Mouse (Mus musculus): ENCODE data around the gene Skp1a. TPM values are rescaled to one million over a fixed set of nuclear protein-coding genes. Genes with fewer than 3 reads are reported as not detected.

The Skp1a gene
- polyA plus RNA-seq, 1 experiment from 2014 or later = 277 TPM

DNA sequence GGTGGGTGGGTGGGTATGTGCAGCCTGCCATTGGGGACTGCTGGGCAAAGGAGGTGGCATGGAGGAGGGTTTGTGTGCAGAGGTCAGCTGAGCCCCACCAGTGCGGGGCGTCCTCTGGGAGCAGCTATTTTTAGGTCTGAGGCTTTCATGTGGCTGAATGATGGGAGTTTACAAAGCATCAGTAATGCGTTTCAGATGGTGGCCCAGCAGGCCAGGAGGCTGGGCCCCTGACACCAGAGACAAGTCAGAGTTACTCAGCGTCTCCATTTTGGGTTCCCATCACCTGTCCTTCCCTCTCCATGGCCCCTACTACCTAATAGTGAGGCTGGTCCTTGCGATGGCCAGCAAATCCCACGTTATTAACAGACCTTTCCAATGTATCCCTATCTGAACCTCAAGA, 40.8 kb downstream of the Skp1a start:
- 53% methylated on average over 6 of the region's 6 CpGs for WGBS (ENCODE audit: insufficient replicate concordance)
- H3K4me3 ChIP-seq (replicated peaks) = no peak overlapping the region
- no peak overlapping the region for H3K4me2 ChIP-seq
- H3K27ac ChIP-seq (replicated peaks) = no peak overlapping the region
- H3K4me1 ChIP-seq (replicated peaks) = 0 out of 2 replicates have a peak, but pooled peaks cover 7% of the 10 kb centered on the region
- H3K27me3 ChIP-seq = no peaks in the 10 kb centered on the region
- no peaks in the 10 kb centered on the region for H3K36me3 ChIP-seq (replicated peaks)
- no peaks in the 10 kb centered on the region for H3K9me3 ChIP-seq (replicated peaks)
- no peak overlapping the region for H3K9ac ChIP-seq
- ATAC-seq (ENCODE audit: insufficient read depth) = no peak

DNA sequence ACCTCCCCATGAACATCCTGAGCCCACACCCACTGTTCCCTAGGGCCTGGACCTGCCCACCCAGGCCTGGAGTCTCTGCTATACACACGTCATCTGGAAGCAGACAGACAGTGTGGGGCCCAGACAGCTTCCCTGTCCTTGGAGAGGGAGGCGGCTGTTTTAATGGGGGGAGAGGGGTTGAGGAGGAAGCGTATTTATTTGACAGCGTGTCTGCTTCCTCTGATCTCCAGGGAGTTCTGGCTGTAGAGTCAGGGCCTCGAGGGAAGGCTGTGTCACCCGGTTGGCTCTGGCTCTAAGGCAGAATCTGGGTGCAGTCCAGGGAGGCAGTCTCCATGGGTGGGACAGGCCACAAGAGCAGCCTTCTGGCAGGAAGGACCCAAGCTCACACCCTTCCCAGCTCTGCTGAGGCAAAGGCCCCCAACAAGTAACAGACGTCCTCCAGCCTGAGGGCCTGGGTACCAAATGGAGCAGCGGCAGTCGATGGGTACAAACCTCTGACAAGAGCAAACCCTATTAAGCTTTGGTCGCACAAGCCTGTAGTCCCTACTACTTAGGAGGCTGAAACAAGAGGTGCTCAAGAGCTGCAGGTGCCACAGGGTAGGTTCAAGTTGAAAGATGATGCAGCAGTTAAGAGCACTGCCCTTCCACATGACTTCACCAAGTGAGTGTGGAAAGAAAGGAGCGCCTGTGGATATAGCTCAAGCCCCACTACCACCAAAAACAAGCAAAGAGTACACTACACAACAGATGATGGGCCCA, 41.6 kb downstream of the Skp1a start:
- Histone ChIP-seq H3K4me1 (replicated peaks) (0 out of 2 replicates have a peak, but pooled peaks cover 1% of the 10 kb centered on the region), H3K9me3 (replicated peaks) (no peaks in the 10 kb centered on the region), H3K9ac (no peak overlapping the region), H3K4me2 (no peak overlapping the region), H3K27me3 (no peaks in the 10 kb centered on the region), H3K4me3 (replicated peaks) (no peak overlapping the region), H3K27ac (replicated peaks) (no peak overlapping the region), H3K36me3 (replicated peaks) (no peaks in the 10 kb centered on the region)
- peak; percentile 12; the same call in 1 of the 2 replicates for ATAC-seq (ENCODE audit: insufficient read depth)
- 50% methylated on average over 11 of the region's 11 CpGs for WGBS (ENCODE audit: insufficient replicate concordance)

DNA sequence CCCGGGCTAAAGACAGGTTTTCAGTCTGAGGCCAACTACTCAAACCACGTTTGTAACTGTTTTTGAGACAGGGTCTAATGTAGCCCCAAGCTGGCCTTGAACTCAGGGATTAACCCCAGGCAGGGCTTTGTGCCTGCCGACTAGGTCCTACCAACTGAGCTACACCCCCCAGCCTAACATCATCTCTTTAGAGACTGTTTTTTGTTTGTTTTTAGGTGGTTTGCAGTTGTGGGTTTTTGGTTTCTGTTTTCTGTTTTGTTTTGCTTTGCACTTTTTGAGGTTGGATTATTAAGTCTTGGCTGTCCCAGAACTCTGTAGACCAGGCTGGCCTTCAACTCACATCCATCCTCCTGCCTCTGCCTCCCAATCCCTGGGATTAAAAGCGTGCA, 42.1 kb downstream of the Skp1a start:
- no peak overlapping the region for H3K4me2 ChIP-seq

DNA sequence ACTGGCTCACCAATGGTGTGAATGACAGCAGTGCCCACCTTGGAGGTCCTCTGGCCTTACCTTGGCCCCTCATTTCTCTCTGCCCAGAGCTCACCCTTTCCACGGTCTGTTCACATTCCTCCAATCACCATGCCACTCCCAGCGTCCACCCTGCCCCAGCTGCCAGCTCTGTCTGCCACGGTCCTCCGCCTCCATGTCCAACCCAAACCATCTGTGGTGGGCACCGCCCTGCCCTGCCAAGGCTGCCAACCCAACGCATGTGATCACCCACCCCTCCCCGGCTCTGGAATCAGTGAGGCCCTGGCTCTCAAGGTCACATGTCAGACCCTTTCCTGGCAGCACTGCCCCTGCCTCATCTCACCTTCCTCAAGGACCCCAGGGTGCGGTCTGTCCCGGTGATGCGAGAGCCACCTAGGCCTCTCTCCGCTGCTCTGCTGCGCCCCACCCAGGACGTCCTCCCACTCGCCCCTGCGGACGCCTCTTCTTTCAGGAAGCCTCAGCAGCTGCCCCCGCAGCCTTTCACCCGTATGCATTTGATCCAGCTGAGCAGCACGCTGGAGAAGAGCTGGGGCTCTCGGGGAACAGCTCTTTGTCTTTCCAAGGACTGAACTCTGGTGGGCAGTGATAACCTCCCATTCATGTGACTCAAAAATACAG, 42.8 kb downstream of the Skp1a start:
- H3K9ac ChIP-seq = no peak overlapping the region
- no peaks in the 10 kb centered on the region for H3K9me3 ChIP-seq (replicated peaks)
- no peaks in the 10 kb centered on the region for H3K36me3 ChIP-seq (replicated peaks)
- H3K4me2 ChIP-seq = no peak overlapping the region
- H3K27ac ChIP-seq (replicated peaks) = no peak overlapping the region
- 69% methylated on average over 20 of the region's 20 CpGs for WGBS (ENCODE audit: insufficient replicate concordance)
- H3K4me3 ChIP-seq (replicated peaks) = no peak overlapping the region
- no peak for ATAC-seq (ENCODE audit: insufficient read depth)
- no peaks in the 10 kb centered on the region for H3K4me1 ChIP-seq (replicated peaks)
- no peaks in the 10 kb centered on the region for H3K27me3 ChIP-seq

More for the DNA sequence above, 42.1 kb downstream of the Skp1a start:
- WGBS (ENCODE audit: insufficient replicate concordance) = 48% methylated on average over 4 of the region's 4 CpGs
- Histone ChIP-seq H3K36me3 (replicated peaks) (no peaks in the 10 kb centered on the region), H3K9me3 (replicated peaks) (no peaks in the 10 kb centered on the region), H3K4me3 (replicated peaks) (no peak overlapping the region), H3K27me3 (no peaks in the 10 kb centered on the region), H3K27ac (replicated peaks) (no peak overlapping the region), H3K4me1 (replicated peaks) (no peaks in the 10 kb centered on the region), H3K9ac (no peak overlapping the region)
- ATAC-seq (ENCODE audit: insufficient read depth) = no peak

DNA sequence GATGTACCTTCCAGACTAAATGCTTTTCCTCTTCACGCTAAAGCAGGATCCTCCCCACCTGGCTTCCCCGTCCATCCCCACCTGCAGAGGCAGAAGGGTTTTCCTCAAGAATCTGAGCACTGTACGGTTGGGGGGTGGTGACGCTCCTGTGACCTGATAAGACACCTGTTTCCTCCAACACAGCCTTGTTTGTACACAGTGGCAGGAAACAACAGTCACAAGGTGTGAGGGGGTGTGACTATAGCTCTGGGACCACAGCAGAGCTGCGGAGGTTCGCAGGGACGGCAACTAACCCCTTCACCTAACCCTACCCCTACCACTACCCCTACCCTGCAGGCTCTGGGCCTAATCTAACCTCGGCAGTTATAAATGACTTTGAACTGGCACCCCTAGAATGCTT, 43.6 kb downstream of the Skp1a start:
- H3K4me3 ChIP-seq (replicated peaks) = no peak overlapping the region
- no peaks in the 10 kb centered on the region for H3K36me3 ChIP-seq (replicated peaks)
- H3K4me2 ChIP-seq = no peak overlapping the region
- no peak for ATAC-seq (ENCODE audit: insufficient read depth)
- no peak overlapping the region for H3K9ac ChIP-seq
- WGBS (ENCODE audit: insufficient replicate concordance) = 44% methylated on average over 8 of the region's 8 CpGs
- H3K27me3 ChIP-seq = peaks cover 2% of the 10 kb centered on the region; the same call in 1 of the 2 replicates
- no peaks in the 10 kb centered on the region for H3K4me1 ChIP-seq (replicated peaks)
- no peaks in the 10 kb centered on the region for H3K9me3 ChIP-seq (replicated peaks)
- H3K27ac ChIP-seq (replicated peaks) = no peak overlapping the region

DNA sequence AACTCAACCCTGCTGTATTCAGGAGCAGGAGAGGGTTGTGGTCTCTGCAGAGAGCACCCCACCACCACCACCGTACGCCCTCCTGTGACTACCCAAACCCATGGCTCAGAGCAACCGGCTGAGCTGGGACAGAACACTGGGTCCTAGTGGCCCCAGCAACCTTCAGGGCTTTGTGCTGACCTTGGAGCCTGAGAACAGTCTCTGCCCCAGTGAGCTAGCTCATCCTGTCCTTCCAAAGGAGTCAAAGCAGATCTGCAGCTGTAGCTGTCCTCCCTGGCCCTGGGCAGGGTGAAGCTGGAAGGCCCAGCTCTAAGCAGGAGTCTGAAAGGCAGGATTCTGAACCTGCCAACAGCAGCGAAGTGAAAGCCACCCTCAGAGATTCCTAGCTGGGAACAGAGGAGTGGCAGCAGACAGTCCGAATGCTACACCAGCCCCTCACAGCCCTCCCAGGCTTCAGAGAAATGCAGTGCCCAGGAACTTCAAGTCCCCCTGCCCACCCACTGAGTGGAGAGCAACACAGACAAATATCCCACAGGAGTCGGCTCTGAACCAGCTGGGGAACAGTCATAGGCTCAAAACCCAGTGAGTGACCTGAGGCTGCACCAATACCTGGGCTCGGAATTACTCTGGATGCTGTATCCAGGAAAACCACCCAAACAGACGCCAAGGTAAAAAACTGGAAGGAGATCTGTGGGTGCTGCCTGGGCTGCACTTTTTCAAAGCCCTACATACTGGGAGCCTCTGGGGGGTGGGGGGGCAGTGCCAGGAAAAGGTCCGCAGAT, 44.2 kb downstream of the Skp1a start:
- no peaks in the 10 kb centered on the region for H3K9me3 ChIP-seq (replicated peaks)
- H3K4me1 ChIP-seq (replicated peaks) = no peaks in the 10 kb centered on the region
- no peak overlapping the region for H3K9ac ChIP-seq
- H3K27me3 ChIP-seq = peaks cover 8% of the 10 kb centered on the region
- H3K4me3 ChIP-seq (replicated peaks) = no peak overlapping the region
- H3K36me3 ChIP-seq (replicated peaks) = no peaks in the 10 kb centered on the region
- no peak overlapping the region for H3K4me2 ChIP-seq
- WGBS (ENCODE audit: insufficient replicate concordance) = 55% methylated on average over 9 of the region's 9 CpGs
- no peak for ATAC-seq (ENCODE audit: insufficient read depth)
- no peak overlapping the region for H3K27ac ChIP-seq (replicated peaks)

DNA sequence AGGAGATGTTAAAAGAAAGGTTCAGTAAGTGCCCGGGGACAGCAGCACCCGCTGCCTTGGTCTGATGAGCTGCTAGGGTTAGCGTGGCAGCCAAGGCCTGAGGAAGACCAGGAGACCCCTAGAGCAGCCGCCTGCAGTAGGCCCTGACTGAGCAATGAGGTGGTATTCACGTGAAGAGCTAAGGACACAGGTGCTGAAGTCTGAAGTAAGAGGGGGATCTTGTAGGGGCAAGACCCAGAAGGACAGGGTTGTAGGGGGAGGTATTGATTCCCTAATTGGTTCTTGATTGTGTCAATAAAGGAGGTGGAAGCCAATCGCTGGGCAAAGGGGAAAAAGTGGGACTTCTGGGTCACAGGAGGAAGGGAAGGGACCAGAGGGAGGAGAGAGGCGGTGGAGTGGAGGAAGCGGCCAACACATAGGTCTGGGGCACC, 45.2 kb downstream of the Skp1a start:
- Histone ChIP-seq H3K27me3 (peaks cover 18% of the 10 kb centered on the region), H3K27ac (replicated peaks) (no peak overlapping the region), H3K9ac (no peak overlapping the region), H3K4me3 (replicated peaks) (no peak overlapping the region), H3K36me3 (replicated peaks) (no peaks in the 10 kb centered on the region), H3K4me1 (replicated peaks) (no peaks in the 10 kb centered on the region), H3K4me2 (no peak overlapping the region), H3K9me3 (replicated peaks) (no peaks in the 10 kb centered on the region)
- ATAC-seq (ENCODE audit: insufficient read depth) = no peak
- 70% methylated on average over 8 of the region's 8 CpGs for WGBS (ENCODE audit: insufficient replicate concordance)

DNA sequence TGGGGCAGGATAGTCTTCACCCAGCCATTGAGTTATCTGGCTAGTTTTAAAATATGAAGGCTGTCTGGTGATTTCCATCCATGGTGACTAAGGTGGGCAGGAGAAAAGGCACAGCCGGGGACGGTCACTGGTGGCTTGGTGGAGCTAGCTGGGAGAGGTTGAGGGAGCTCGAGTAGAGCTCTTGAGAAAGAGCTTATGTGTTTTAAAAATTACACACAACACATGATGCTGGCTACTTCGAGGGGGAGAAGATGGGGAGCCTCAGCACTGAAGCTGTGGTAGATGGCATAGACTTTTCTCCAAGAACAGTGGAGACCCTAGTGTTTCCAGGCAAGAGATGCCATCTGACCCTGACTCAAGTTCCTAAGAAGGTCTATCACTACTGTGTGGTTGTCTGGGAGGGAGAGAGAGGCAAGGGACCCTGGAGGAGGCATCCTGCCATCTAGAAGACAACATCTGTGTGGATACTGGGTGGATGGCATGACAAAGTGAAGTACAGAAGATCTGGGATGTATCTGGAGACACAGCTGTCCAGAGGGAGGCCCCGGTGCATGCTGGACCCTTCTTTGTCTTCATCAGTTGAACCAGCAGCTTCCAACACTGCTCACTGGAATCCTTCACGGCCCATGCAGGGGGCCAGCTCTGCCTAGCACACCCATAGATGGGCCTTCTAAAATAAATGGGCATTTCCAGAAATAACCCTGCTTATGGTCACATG, 45.8 kb downstream of the Skp1a start:
- Histone ChIP-seq H3K4me1 (replicated peaks) (peaks cover 3% of the 10 kb centered on the region), H3K9me3 (replicated peaks) (no peaks in the 10 kb centered on the region), H3K27ac (replicated peaks) (no peak overlapping the region), H3K4me3 (replicated peaks) (no peak overlapping the region), H3K36me3 (replicated peaks) (no peaks in the 10 kb centered on the region), H3K4me2 (no peak overlapping the region), H3K9ac (no peak overlapping the region), H3K27me3 (peaks cover 24% of the 10 kb centered on the region)
- ATAC-seq (ENCODE audit: insufficient read depth) = no peak
- WGBS (ENCODE audit: insufficient replicate concordance) = 66% methylated on average over 6 of the region's 6 CpGs

DNA sequence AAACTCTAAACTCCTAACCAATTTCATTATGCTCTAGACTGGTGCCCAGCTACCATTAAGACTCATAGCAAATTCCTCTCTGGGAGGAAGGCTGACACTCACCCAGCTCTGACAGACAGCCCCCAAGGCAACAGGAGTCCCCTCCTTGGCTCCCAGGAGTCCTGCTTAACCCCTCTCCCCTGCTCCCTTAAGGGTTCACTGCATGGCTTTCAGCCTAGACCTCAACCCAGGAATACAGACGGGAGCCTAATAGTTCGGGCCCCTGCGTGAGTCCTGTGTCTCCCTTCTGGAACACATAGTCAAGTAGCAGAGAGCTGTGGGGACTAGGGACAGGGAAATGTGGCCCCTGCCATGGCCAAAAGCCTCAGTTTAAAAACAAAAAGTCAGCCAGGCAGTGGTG, 46.4 kb downstream of the Skp1a start:
- Histone ChIP-seq H3K9me3 (replicated peaks) (no peaks in the 10 kb centered on the region), H3K36me3 (replicated peaks) (no peaks in the 10 kb centered on the region), H3K4me3 (replicated peaks) (no peak overlapping the region), H3K9ac (no peak overlapping the region), H3K4me1 (replicated peaks) (peaks cover 8% of the 10 kb centered on the region), H3K4me2 (no peak overlapping the region), H3K27me3 (peaks cover 30% of the 10 kb centered on the region), H3K27ac (replicated peaks) (no peak overlapping the region)
- no peak for ATAC-seq (ENCODE audit: insufficient read depth)
- 68% methylated on average over 3 of the region's 3 CpGs for WGBS (ENCODE audit: insufficient replicate concordance)

DNA sequence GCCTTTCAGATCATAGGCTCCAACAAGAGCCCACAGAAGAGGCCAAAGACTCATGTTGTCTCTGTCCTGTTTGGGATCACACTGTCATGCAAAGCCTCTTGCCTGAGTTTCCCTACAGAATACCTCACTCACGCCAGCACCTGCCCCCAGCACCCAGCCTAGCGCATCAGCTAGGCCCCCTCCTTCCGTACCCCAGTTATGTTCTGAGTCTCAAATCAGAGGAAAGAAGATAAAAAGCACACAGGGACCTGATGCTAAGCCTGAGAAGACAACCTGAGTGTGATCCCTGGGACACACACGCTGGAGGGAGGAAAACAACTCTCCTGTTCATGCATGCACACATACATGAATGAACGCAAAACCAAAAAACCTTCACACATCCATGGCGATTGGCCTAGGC, 47.2 kb downstream of the Skp1a start:
- no peaks in the 10 kb centered on the region for H3K36me3 ChIP-seq (replicated peaks)
- peaks cover 38% of the 10 kb centered on the region for H3K27me3 ChIP-seq
- no peak for ATAC-seq (ENCODE audit: insufficient read depth)

More for the DNA sequence above, 47.2 kb downstream of the Skp1a start:
- Histone ChIP-seq H3K9me3 (replicated peaks) (no peaks in the 10 kb centered on the region), H3K4me1 (replicated peaks) (peaks cover 16% of the 10 kb centered on the region), H3K4me3 (replicated peaks) (no peak overlapping the region), H3K4me2 (no peak overlapping the region), H3K9ac (no peak overlapping the region), H3K27ac (replicated peaks) (no peak overlapping the region)
- WGBS (ENCODE audit: insufficient replicate concordance) = 74% methylated on average over 6 of the region's 6 CpGs

Data from liver, embryonic 15.5 days (tissue).